Mouse (Mus musculus): Measurements from ENCODE around the gene Gm973.

DNA sequence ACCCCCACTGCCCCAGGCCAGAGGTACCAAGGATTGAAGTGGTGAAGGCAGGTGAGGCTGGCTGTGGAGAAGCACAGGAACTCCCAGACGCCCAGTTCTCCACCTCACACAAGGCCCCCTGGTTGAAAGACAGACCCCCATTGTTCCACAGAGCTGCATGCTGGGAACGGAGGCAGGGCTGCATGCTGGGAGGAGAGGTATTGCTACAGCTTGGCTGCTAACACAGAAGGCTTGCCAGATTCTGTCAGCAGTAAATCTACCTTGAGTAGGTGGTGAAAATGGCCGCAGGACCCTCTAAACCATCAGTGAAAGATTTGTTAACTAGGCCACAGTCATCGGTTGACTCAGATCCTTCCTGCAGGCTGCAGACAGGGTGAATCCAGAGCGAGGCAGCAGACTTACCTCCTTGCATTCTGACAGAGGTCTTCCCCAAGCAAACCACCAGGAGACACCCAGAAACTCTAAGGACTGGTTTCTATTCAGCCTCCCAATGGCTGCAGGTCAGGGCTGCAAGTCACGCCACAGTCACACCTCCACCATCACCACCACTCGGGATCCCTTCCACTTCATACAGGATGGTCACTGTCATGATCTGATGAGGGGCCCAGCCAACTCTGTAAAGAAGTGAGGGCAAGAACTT, 33.1 kb downstream of the Gm973 start:
- TF ChIP-seq CTCF (IDR thresholded peaks at IDR 0.05; ENCODE audit: low read depth, low read length), result no peak
- TF ChIP-seq GATA1 (IDR thresholded peaks at IDR 0.05; ENCODE audit: borderline replicate concordance, low read length), result no peak
- TF ChIP-seq TAL1 (conservative IDR thresholded peaks at IDR 0.05; ENCODE audit: low read depth, low read length), result no peak
- TF ChIP-seq GATA2 (IDR thresholded peaks at IDR 0.05; ENCODE audit: borderline replicate concordance, low read depth, low read length), result no peak

Data from G1E (cell line).